Mouse (Mus musculus) kidney, embryonic 14.5 days (tissue): ENCODE measurements around the gene Gdf7. TPM values are rescaled to one million over a fixed set of nuclear protein-coding genes. Genes with fewer than 3 reads are reported as not detected.
A peak's percentile ranks its signal among the peaks of the same experiment; 100 is the strongest.

Experiments used
- ATAC-seq: fragments of 200-750 bp; cut with Nextera tagmentation; 2 replicates; pipeline ENCODE4 v1.8.0; 2017; ENCODE audit warnings: moderate number of reproducible peaks, mild to moderate bottlenecking, moderate TSS enrichment, moderate library complexity; ENCODE audit not compliant: low FRiP score, low TSS enrichment
- H3K27ac ChIP-seq: fragments of 300-500 bp; sonication (generic); 2 replicates; pipeline ENCODE4 v1.5.1; 2014; ENCODE audit warnings: low read depth, mild to moderate bottlenecking, low read length, moderate library complexity, mixed read lengths
- H3K27me3 ChIP-seq: fragments of 300-500 bp; sonication (generic); 2 replicates; pipeline ENCODE4 v1.6.1; 2014; ENCODE audit warnings: mild to moderate bottlenecking, low read length; ENCODE audit not compliant: control insufficient read depth, insufficient read depth
- H3K36me3 ChIP-seq: fragments of 300-500 bp; sonication (generic); 2 replicates; pipeline ENCODE4 v1.6.1; 2014; ENCODE audit warnings: low read length, mixed read lengths; ENCODE audit not compliant: control insufficient read depth, insufficient read depth
- H3K4me1 ChIP-seq: fragments of 300-500 bp; sonication (generic); 2 replicates; pipeline ENCODE4 v1.6.1; 2014; ENCODE audit warnings: low read length, mixed read lengths; ENCODE audit not compliant: control insufficient read depth, insufficient read depth
- H3K4me2 ChIP-seq: fragments of 300-500 bp; sonication (generic); replicated peaks from 2 replicates; pipeline ENCODE4 v1.6.1; 2014; ENCODE audit warnings: low read depth, mild to moderate bottlenecking, low read length
- H3K4me3 ChIP-seq: fragments of 300-500 bp; sonication (generic); 2 replicates; pipeline ENCODE4 v1.5.1; 2014; ENCODE audit warnings: mild to moderate bottlenecking, low read length
- H3K9ac ChIP-seq: fragments of 300-500 bp; sonication (generic); 2 replicates; pipeline ENCODE4 v1.6.1; 2014; ENCODE audit warnings: low read depth, mild to moderate bottlenecking, low read length, moderate library complexity
- H3K9me3 ChIP-seq: fragments of 300-500 bp; sonication (generic); 2 replicates; pipeline ENCODE4 v1.6.1; 2016; ENCODE audit warnings: low read length; ENCODE audit not compliant: control insufficient read depth
- WGBS: fragments of 180-500 bp; shearing (Covaris S2); extraction: QIAGEN DNeasy Blood & Tissue Kit; methylation state at CpG from one replicate; pipeline ENCODE4 v1.1.7; 2014; 5-methylcytosine and 5-hydroxymethylcytosine counted together
- polyA plus RNA-seq: library from polyadenylated mRNA; unstranded; fragments of >200 nt; fragmentation: Nextera tagmentation; extraction: Ambion mirVana; gene quantifications from 2 replicates; pipeline ENCODE4 v1.2.1, GENCODE M21; 2014

Gdf7 gene
- polyA plus RNA-seq, 1 experiment from 2014 or later, result 1.3 TPM

GRCm38 (mm10) chr12:8321506-8321905, 19.8 kb upstream of the Gdf7 start:
- Histone ChIP-seq H3K4me2 (no peak overlapping the region), H3K4me3 (no peak overlapping the region), H3K9ac (no peak overlapping the region), H3K27ac (no peak overlapping the region), H3K9me3 (no peaks in the 10 kb centered on the region), H3K4me1 (no peaks in the 10 kb centered on the region), H3K27me3 (no peaks in the 10 kb centered on the region), H3K36me3 (peaks cover 19% of the 10 kb centered on the region)
- no peak for ATAC-seq
- 89% methylated on average over 10 of the region's 10 CpGs for WGBS

GRCm38 (mm10) chr12:8320084-8320713, 18.4 kb upstream of the Gdf7 start:
- H3K4me2 ChIP-seq, result no peak overlapping the region
- H3K9me3 ChIP-seq, result no peaks in the 10 kb centered on the region
- H3K9ac ChIP-seq, result no peak overlapping the region
- H3K4me3 ChIP-seq, result no peak overlapping the region
- no peaks in the 10 kb centered on the region for H3K4me1 ChIP-seq
- peaks cover 19% of the 10 kb centered on the region for H3K36me3 ChIP-seq
- H3K27ac ChIP-seq, result no peak overlapping the region
- ATAC-seq, result peak; percentile 20; the same call in 1 of the 2 replicates
- WGBS, result 44% methylated on average over 5 of the region's 5 CpGs
- no peaks in the 10 kb centered on the region for H3K27me3 ChIP-seq

DNA sequence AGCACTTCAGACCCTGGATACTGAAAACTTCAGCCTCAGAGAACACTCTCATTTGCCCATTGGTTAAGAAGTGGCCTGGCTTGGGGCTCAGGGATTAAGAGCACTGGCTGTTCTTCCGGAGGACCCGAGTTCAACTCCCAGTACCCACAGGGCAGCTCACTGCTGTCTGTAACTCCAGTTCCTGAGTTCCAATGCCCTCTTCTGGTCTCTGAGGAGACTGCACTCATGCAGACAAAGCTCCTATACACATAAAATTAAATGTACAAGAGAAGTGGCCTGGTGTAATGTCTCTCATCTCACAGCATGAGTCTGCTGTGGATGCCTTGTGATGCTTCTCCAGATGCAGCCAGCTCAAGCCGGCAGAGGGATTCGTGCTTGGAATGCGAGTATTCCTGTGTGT, 14.8 kb upstream of the Gdf7 start:
- peaks cover 4% of the 10 kb centered on the region; the same call in 1 of the 2 replicates for H3K4me1 ChIP-seq
- no peaks in the 10 kb centered on the region for H3K9me3 ChIP-seq
- no peak overlapping the region for H3K4me3 ChIP-seq
- H3K4me2 ChIP-seq, result no peak overlapping the region
- no peak overlapping the region for H3K9ac ChIP-seq
- no peaks in the 10 kb centered on the region for H3K27me3 ChIP-seq
- 93% methylated on average over 5 of the region's 5 CpGs for WGBS
- no peak for ATAC-seq
- peaks cover 19% of the 10 kb centered on the region for H3K36me3 ChIP-seq
- no peak overlapping the region for H3K27ac ChIP-seq

- no peak; the same call in 1 of the 2 replicates for ATAC-seq
- Histone ChIP-seq H3K4me1 (peaks cover 4% of the 10 kb centered on the region; the same call in 1 of the 2 replicates), H3K4me2 (peak overlapping the region; percentile 69), H3K27ac (no peak overlapping the region), H3K9ac (peak overlapping the region; percentile 78), H3K27me3 (no peaks in the 10 kb centered on the region), H3K9me3 (no peaks in the 10 kb centered on the region), H3K36me3 (peaks cover 11% of the 10 kb centered on the region), H3K4me3 (peak overlapping the region; percentile 72)
- 19% methylated on average over 12 of the region's 12 CpGs for WGBS
These were observed 12.0 kb upstream of the Gdf7 start for GRCm38 (mm10) chr12:8313773-8314172.

GRCm38 (mm10) chr12:8313270-8313771, 11.6 kb upstream of the Gdf7 start, which contains the start of gene Hs1bp3:
Gene Hs1bp3, plus strand, starts transcription at chr12:8313432.
- Histone ChIP-seq H3K27ac (no peak within 1 kb of the TSS), H3K4me1 (peaks cover 4% of the 10 kb centered on the region; the same call in 1 of the 2 replicates)
- under 1% methylated on average over 38 of the region's 38 CpGs for WGBS

DNA sequence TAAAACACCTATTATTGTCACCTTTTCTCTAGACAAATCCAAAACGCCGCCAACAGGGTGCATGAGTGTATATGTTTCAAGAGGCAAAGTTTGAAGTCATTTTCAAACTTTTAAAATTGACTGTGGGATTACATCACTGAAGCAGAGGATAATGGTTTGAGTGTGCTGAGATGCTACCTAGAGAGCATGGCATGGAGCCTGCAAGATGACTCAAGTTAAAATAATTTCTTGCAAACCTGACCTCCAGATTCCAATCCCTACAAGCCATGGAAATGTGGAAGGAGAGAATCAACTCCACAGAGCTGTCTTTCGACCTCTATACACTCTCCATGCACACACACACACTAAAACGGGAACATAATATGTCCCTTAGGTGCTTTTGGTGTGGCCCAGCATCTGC, 10.5 kb upstream of the Gdf7 start:
- no peak overlapping the region for H3K4me2 ChIP-seq
- H3K4me3 ChIP-seq, result no peak overlapping the region
- no peak overlapping the region for H3K9ac ChIP-seq
- peaks cover 4% of the 10 kb centered on the region; the same call in 1 of the 2 replicates for H3K4me1 ChIP-seq
- H3K36me3 ChIP-seq, result no peaks in the 10 kb centered on the region
- H3K27me3 ChIP-seq, result no peaks in the 10 kb centered on the region
- no peaks in the 10 kb centered on the region for H3K9me3 ChIP-seq
- no peak for ATAC-seq
- H3K27ac ChIP-seq, result no peak overlapping the region
- 81% methylated on average over 4 of the region's 4 CpGs for WGBS

More at GRCm38 (mm10) chr12:8313270-8313771, 11.6 kb upstream of the Gdf7 start, which contains the start of gene Hs1bp3:
- H3K9me3 ChIP-seq, result no peaks in the 10 kb centered on the region
- no peaks in the 10 kb centered on the region for H3K27me3 ChIP-seq
- H3K9ac ChIP-seq, result peak within 1 kb of the TSS; percentile 78
- ATAC-seq, result peak; percentile 87
- peaks cover 7% of the 10 kb centered on the region; the same call in 1 of the 2 replicates for H3K36me3 ChIP-seq
- peak within 1 kb of the TSS; percentile 72 for H3K4me3 ChIP-seq
- H3K4me2 ChIP-seq, result peak within 1 kb of the TSS; percentile 69

DNA sequence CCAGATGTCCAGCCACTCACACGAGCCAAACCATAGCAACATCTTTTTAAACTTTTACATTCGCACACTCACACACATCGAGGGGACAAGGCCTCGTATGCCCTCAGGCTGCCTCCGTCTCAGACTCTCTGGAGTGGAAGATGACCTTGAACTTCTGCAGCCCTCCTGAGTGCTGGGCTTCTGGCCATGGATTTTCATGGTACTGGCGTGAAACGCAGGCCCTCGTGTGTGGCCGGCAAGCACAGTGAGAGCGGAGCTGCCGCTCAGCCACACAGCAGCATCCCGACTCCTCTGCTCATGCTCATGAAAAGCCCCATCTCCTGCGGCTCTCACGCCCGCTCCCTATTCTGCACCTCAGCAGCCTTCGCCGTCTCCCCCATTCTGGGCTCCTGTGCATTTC, 9.2 kb upstream of the Gdf7 start:
- peaks cover 4% of the 10 kb centered on the region; the same call in 1 of the 2 replicates for H3K4me1 ChIP-seq
- 0 out of 2 replicates have a peak, but pooled peaks cover under 1% of the 10 kb centered on the region for H3K27me3 ChIP-seq
- WGBS, result 33% methylated on average over 17 of the region's 17 CpGs
- H3K4me2 ChIP-seq, result peak overlapping the region; percentile 22
- no peak overlapping the region for H3K4me3 ChIP-seq
- ATAC-seq, result no peak
- H3K36me3 ChIP-seq, result no peaks in the 10 kb centered on the region
- no peak overlapping the region for H3K9ac ChIP-seq
- no peak overlapping the region for H3K27ac ChIP-seq
- H3K9me3 ChIP-seq, result no peaks in the 10 kb centered on the region

DNA sequence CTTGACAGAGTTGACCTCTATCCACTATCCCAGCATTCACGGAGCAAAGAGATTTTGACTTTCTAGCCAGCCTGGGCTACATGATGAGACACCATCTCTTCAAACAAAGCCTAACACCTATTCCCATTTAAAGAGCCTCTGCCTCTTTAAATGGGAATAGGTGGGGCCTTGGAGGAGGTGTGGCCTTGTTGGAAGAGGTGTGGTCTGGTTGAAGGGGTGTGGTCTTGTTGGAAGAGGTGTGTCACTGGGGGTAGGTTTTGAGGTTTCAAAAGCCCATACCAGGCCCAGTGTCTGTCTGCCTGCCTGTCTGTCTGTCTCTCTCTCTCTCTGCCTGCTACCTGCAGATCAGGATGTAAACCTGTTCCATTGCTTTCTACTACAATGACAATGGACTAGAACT, 5.2 kb upstream of the Gdf7 start:
- Histone ChIP-seq H3K27me3 (peaks cover 37% of the 10 kb centered on the region), H3K9me3 (no peaks in the 10 kb centered on the region), H3K36me3 (no peaks in the 10 kb centered on the region), H3K4me2 (no peak overlapping the region), H3K27ac (no peak overlapping the region), H3K9ac (no peak overlapping the region), H3K4me3 (no peak overlapping the region), H3K4me1 (peaks cover 2% of the 10 kb centered on the region; the same call in 1 of the 2 replicates)
- 59% methylated on average over 1 of the region's 1 CpGs for WGBS
- 0 out of 2 replicates have a peak, but pooled peaks have one; percentile 17 for ATAC-seq

DNA sequence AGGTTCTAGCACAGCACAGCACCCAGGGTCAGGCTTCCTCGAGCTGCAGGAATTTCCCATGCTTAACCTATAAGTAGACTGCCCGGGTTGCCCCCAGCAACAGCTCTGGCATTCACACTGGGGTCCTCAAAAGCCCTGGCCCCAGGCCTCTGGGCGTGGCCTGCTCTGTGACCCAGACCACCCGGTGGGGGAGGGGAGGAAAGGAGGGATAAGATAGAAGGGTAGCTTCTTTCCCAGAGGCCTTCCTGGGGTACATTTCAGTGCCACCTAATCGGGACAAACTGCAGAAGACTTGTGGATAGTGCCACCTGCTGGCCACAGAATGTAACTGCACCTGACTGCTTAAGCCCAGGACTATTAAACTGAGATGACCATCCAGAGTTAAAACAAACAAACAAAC, 4.7 kb upstream of the Gdf7 start:
- Histone ChIP-seq H3K4me3 (no peak overlapping the region), H3K9ac (no peak overlapping the region), H3K36me3 (no peaks in the 10 kb centered on the region), H3K9me3 (no peaks in the 10 kb centered on the region), H3K4me1 (peaks cover 7% of the 10 kb centered on the region; the same call in 1 of the 2 replicates), H3K27me3 (peaks cover 42% of the 10 kb centered on the region), H3K4me2 (no peak overlapping the region), H3K27ac (no peak overlapping the region)
- whole genome bisulfite sequencing, result 3% methylated on average over 5 of the region's 5 CpGs
- peak; percentile 52 for ATAC-seq
